Mouse (Mus musculus) spleen, postnatal 36 days (tissue): Measurements from ENCODE around the gene Vmn2r1.

Source experiments
- DNase-seq, 2 experiments: peaks; one replicate each; pipeline ENCODE4 v3.0.0; 2022; ENCODE audit warnings: low spot score in 2 of 2, mixed read lengths in 1 of 2

The Vmn2r1 gene

DNA sequence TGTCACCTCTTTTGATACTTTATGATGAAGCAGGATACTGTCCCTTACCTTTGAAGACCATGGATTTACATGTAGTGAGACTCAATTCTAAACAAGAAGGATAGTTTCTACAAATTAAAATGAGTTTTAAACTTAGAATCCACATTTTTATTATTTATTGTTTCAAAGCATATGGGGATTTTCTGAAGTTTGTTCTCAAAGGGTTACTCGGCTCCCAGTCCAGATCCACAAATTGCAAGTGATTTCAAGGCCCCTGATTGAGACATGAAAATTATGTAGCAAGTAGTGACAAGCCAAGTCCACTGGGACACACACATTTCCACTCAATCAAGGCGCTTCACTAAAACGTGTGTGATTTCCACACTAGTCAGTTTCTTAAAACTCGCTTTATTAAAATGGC lies at the start of gene Vmn2r1:
Vmn2r1 (plus strand) TSS at position 301 of the 400 bp plus-strand sequence.
- DNase-seq = no peak

DNA sequence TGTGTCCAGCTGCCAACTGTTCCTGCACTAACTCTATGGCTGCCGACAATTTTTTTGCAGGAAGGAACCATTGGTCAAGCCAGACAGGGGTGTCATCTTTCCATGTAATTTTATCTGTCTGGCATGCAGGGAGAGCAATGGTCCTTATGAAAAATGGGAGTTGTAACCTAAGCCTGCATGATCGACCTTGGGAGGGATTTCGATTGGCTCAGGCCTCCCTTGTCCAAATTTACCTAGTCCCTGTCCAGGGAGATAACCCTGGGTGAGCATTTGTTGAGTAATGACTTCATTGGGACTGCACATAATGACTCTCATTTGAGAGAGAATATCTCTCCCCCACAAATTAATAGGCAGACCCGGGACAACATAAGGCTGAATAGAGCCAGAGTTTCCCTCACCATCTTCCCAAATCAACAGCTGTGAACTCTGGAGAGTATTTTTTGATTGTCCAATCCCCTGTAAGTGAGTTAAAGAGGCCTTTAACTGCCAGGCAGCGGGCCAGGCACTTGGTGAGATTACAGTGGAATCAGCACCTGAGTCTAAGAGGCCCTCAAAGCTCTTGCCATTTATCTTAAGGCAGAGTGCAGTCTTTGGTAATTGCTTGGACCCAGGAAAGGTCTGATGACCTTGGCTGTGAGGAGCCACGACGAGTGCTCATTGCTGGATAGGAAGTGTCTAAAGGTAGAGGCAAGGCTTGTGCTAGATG lies 43.1 kb upstream of the Vmn2r1 start:
- no peak for DNase-seq

DNA sequence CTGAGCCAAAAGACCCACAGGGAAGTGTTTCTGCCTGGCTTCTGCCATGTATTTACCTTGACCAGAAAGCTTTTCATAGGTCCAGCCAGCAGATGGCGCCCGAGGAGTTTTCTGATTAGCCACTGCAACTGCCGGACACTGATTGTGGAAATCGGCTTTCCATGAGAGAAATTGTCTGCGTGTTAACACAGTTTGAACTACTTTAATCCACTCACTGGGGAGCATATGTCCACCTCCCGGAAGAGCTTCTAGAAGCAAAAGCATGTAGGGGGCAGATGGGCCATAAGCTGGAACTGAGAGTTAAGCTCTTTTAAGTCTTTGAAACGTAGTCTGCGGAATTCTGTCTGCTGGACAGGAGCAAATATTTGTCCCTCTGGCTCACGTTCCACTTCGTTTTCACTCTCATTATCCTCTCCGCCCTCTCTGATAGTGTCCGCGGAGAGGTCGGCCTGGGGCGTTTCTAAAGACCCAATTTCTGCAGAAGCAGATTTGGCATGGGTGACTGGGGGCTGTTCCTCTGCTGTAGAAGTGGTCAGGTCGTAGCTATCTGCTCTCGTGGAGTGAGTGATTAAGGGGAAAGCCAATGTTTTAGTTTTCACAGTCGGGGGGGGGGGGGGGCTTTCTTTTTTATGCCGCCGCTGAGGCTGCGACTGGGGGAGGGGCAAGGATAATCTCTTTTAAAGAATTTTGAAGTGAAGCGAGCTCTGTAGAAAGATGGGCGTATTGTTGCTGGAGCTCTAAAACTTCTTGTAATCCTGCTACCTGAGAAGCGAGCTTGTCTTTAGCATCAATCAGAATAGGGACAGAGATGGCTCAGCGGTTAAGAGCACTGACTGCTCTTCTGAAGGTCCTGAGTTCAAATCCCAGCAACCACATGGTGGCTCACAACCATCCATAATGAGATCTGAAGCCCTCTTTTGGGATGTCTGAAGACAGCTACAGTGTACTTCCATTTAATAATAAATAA lies 41.2 kb upstream of the Vmn2r1 start:
- peak; percentile 24 to 25 for DNase-seq

DNA sequence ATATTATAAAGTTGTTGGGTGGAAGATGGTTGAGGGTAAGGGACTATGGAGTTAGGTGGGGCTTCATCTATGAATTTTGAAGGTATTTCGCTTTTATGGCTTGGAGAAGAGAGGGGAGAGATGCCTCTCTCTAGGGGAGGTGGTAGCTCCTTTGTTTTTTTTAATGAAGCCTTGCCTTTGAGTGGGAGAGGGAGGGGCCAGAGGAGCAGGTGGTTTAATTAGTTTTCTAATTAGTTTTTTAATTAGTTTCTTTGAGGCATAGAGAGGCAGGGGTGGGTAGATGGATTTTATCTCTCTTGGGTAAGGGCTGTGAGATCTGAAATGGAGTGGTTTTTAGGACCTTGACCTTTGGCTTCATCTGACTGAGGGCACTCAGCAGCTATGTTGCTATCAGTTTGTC lies 31.4 kb downstream of the Vmn2r1 start:
- DNase-seq = no peak

DNA sequence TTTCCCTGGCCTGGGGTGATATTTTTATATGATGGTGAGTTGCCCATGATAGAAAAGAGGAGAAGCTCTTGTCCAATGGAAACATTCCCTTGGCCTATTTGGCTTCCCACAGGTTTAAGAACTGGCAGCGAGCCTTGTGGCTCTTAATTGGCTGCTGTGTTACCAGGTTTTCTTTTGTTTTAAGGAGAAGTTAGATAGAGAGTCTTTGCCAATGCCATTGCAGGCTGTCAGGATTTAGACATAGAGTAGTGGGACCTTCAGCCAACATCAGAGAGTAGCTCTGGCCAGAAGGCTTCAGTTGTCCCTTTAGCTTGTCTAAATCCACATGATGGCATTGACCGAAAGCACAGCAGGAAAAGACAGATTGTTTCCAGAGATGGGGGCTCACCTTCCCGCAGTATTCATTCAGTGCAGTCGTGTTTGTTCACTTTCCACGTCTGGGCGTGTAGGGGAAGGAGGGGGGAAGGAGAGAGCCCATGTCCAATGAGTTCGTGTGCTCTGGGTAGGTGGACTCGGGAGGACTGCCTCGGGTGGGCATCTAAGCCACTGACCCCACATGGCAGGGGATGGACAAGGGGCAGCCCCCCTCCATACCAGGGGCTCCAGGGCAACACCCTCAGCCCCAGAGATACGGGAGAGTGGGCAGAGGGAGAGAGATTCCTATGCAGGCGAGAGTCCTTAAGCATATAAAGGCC lies 32.2 kb downstream of the Vmn2r1 start:
- no peak for DNase-seq

DNA sequence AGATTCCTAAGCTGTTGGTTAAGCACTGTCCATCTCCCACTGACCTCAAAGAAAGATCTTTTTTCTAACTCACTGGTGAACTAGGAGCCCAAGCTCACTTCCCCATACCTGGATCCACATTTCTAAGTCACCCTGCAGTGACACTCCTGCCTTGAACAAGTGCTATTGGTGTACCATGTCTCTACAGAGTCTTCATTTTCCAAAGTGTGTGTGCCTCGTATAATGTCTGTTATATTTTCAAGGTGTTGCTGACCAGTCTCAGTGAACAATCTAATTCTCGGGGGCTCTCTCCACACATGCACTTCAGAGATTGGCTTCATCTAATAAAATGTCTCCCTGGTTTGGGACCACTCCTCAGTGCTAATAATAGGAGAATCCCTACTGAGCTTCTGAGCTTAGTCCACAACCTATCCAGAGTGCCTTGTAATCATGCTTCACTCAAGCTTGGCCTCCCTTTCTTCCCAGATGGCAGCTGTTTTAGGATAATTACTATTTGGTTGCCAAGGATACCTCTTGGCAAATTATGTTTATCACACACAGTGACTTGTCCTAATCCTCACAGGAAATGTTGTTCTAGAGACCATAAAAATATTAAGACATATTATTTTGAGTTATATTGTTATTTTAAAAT lies 60.6 kb downstream of the Vmn2r1 start, which contains the start of gene Vmn2r2:
Vmn2r2 (minus strand) TSS at position 51 of the 631 bp plus-strand sequence.
- no peak for DNase-seq
